ENCODE assay signal across 32 mouse cellular contexts in the genomic region with DNA sequence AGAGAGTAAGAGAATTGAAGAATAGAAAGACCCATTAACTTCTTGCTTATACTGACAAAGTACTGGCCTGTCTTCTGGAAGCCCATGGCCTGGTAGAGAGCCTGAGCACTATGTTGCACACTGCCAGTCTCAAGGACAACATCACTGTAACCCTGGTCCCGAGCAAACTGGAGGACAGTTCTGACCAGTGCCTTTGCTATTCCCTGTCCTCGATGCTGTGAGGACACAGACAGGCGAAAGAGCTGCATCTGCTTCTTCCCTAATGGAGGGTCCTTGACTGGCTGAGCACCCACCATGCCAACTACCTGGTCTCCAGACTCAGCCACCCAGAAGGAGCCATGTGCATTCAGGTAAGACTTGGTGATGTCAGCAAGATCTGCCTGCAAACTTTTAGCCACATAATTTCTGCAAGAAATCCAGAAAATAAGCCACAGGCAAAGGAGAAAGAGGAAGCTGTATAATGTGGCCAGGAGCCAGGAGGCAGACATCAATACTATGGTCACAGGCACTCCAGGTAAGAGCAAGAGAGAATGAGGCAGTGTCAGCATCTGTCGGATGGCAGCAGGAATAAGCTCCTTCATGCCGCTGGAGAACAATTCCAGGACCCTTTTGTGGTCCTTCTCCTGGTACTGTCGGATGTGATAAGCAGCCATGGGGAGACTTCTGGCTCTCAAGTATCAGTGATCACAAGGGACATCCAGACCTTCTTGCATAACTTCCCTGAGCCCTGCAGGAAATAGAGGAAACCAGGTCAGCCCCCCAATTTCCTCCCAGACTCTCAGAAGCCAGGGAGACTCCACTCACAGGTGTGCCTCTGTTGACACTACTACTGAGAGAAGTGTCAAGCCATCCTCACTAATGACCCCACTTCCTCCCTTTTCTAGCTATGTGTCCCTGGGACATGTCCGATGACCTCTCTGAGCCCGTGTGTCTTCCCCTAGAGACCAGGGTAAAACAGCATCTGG. TPM values are rescaled to one million over a fixed set of nuclear protein-coding genes. Genes with fewer than 3 reads are reported as not detected.
DNase-seq lines count a peak whose midpoint lies in the region; ATAC-seq lines count a peak whose summit lies in the region.
"Had no signal": no experiment of that assay in that cellular context is flagged by ENCODE, and none has a peak within 500 bp of the region (broad histone marks: within the 10 kb centered on the region; RNA-seq: fewer than 3 reads in every experiment).

No protein-coding gene starts in this region.

- peak; percentile 26 for DNase-seq in kidney, adult 18-20 months
- DNase-seq in kidney, adult 8-10 months = peak; percentile 30 to 32
- DNase-seq in kidney, postnatal 25 days = peak; percentile 25 to 57
- DNase-seq in urinary bladder, postnatal 4 days (ENCODE audit: low spot score in 2 of 2) = no peak
- DNase-seq in ovary, postnatal 14 days (ENCODE audit: low spot score) = no peak
- DNase-seq: B cell, adult 2 months; cerebellum, adult 11-12 months; cerebellum, postnatal 10 days; layer of hippocampus, postnatal 36 days; liver, embryonic 13.5 days; lung, embryonic 14.5 days; retina, postnatal 1 day; thymus, adult 2 months; thymus, postnatal 4 days had no signal

- no peaks in the 10 kb centered on the region for H3K9me3 ChIP-seq in kidney, embryonic 14.5 days (ENCODE audit: control insufficient read depth, low read length)
- H3K9me3 ChIP-seq: embryonic facial prominence, embryonic 12.5 days; G1E; heart, embryonic 10.5 days; limb, embryonic 13.5 days; liver, embryonic 13.5 days; midbrain, embryonic 13.5 days; stomach, embryonic 15.5 days had no signal

- H3K4me3 ChIP-seq in kidney, embryonic 14.5 days (ENCODE audit: low read length) = no peak overlapping the region
- H3K4me3 ChIP-seq: embryonic facial prominence, embryonic 12.5 days; heart, embryonic 10.5 days; limb, embryonic 13.5 days; liver, embryonic 13.5 days; midbrain, embryonic 13.5 days; stomach, embryonic 15.5 days had no signal

- no peaks in the 10 kb centered on the region for H3K36me3 ChIP-seq in kidney, embryonic 14.5 days (ENCODE audit: control insufficient read depth, insufficient read depth, low read length)
- H3K36me3 ChIP-seq: embryonic facial prominence, embryonic 12.5 days; G1E; heart, embryonic 10.5 days; limb, embryonic 13.5 days; liver, embryonic 13.5 days; midbrain, embryonic 13.5 days; stomach, embryonic 15.5 days had no signal

- no peak; the same call in 1 of the 2 replicates for ATAC-seq in kidney, embryonic 14.5 days (ENCODE audit: low FRiP score, low TSS enrichment)
- ATAC-seq in common myeloid progenitor, adult 5-6 weeks (replicated peaks; ENCODE audit: low read depth, poor library complexity, severe bottlenecking) = peak; percentile 39; the same call in 1 of the 2 replicates
- ATAC-seq: intestine, postnatal 0 days; midbrain, embryonic 13.5 days had no signal

- WGBS in kidney, embryonic 14.5 days = 59% methylated on average over 8 of the region's 8 CpGs

- no peak overlapping the region for H3K9ac ChIP-seq in kidney, embryonic 14.5 days (ENCODE audit: low read depth, low read length)
- H3K9ac ChIP-seq: embryonic facial prominence, embryonic 12.5 days; limb, embryonic 13.5 days; liver, embryonic 13.5 days; lung, embryonic 14.5 days; midbrain, embryonic 13.5 days; stomach, embryonic 15.5 days had no signal

- H3K4me1 ChIP-seq in kidney, embryonic 14.5 days (ENCODE audit: control insufficient read depth, insufficient read depth, low read length) = no peaks in the 10 kb centered on the region
- H3K4me1 ChIP-seq: embryonic facial prominence, embryonic 12.5 days; heart, embryonic 10.5 days; limb, embryonic 13.5 days; liver, embryonic 13.5 days; midbrain, embryonic 13.5 days; stomach, embryonic 15.5 days had no signal

- H3K27ac ChIP-seq in kidney, embryonic 14.5 days (ENCODE audit: low read depth, low read length) = no peak overlapping the region
- H3K27ac ChIP-seq: embryonic facial prominence, embryonic 12.5 days; heart, embryonic 10.5 days; limb, embryonic 13.5 days; liver, embryonic 13.5 days; midbrain, embryonic 13.5 days; stomach, embryonic 15.5 days had no signal

- no peaks in the 10 kb centered on the region for H3K27me3 ChIP-seq in kidney, embryonic 14.5 days (ENCODE audit: control insufficient read depth, insufficient read depth, low read length)
- H3K27me3 ChIP-seq: embryonic facial prominence, embryonic 12.5 days; limb, embryonic 13.5 days; liver, embryonic 13.5 days; midbrain, embryonic 13.5 days; stomach, embryonic 15.5 days had no signal

- H3K4me2 ChIP-seq in kidney, embryonic 14.5 days (replicated peaks; ENCODE audit: low read depth, low read length) = no peak overlapping the region
- H3K4me2 ChIP-seq: embryonic facial prominence, embryonic 12.5 days; limb, embryonic 13.5 days; liver, embryonic 13.5 days; lung, embryonic 14.5 days; midbrain, embryonic 13.5 days; stomach, embryonic 15.5 days had no signal

RNA-seq across cellular contexts. Expression of a gene that starts 0.9 kb away (rescaled TPM):
- polyA plus RNA-seq in kidney, embryonic 14.5 days (2014; fragmentation: Nextera tagmentation; extraction: Ambion mirVana) = 0.23 and 0.89 TPM in 2 replicates
- not detected in 2 replicates for total RNA-seq in common myeloid progenitor, adult 5-6 weeks (2017)
- total RNA-seq: CH12.LX; megakaryocyte, adult 5-6 weeks; monocyte, adult 5-6 weeks had no signal
- polyA plus RNA-seq: embryonic facial prominence, embryonic 12.5 days; forebrain, embryonic 11.5 days; G1E; heart, embryonic 10.5 days; heart, postnatal 0 days; limb, embryonic 13.5 days; liver, embryonic 13.5 days; lung, embryonic 14.5 days; midbrain, embryonic 13.5 days; neural tube, embryonic 11.5 days had no signal

RNA-seq across cellular contexts. Expression of a gene that starts 36.1 kb away (rescaled TPM):
- 0.29 and 0.64 TPM in 2 replicates for polyA plus RNA-seq in kidney, embryonic 14.5 days (2014; fragmentation: Nextera tagmentation; extraction: Ambion mirVana)
- not detected in 2 replicates for total RNA-seq in common myeloid progenitor, adult 5-6 weeks (2017)
- total RNA-seq: CH12.LX; G1E; gastrocnemius, adult 18-20 months; gastrocnemius, postnatal 4 days; megakaryocyte, adult 5-6 weeks; monocyte, adult 5-6 weeks had no signal
- polyA plus RNA-seq: embryonic facial prominence, embryonic 12.5 days; forebrain, embryonic 11.5 days; G1E; heart, embryonic 10.5 days; heart, postnatal 0 days; limb, embryonic 13.5 days; liver, embryonic 13.5 days; lung, embryonic 14.5 days; midbrain, embryonic 13.5 days; neural tube, embryonic 11.5 days had no signal

RNA-seq across cellular contexts. Expression of a gene that starts 36.7 kb away (rescaled TPM):
- polyA plus RNA-seq in kidney, embryonic 14.5 days (2014; fragmentation: Nextera tagmentation; extraction: Ambion mirVana) = 2.7 and 5.8 TPM in 2 replicates
- total RNA-seq in common myeloid progenitor, adult 5-6 weeks (2017) = 1.6 TPM in 2 replicates

RNA-seq across cellular contexts. Expression of a gene that starts 43.7 kb away (rescaled TPM):
- 34.2 and 39.9 TPM in 2 replicates for polyA plus RNA-seq in kidney, embryonic 14.5 days (2014; fragmentation: Nextera tagmentation; extraction: Ambion mirVana)
- total RNA-seq in common myeloid progenitor, adult 5-6 weeks (2017) = 54.6 and 74.5 TPM in 2 replicates

RNA-seq across cellular contexts. Expression of a gene that starts 47.2 kb away (rescaled TPM):
- not detected in 2 replicates for polyA plus RNA-seq in kidney, embryonic 14.5 days (2014; fragmentation: Nextera tagmentation; extraction: Ambion mirVana)
- total RNA-seq in common myeloid progenitor, adult 5-6 weeks (2017) = not detected in 2 replicates
- total RNA-seq: CH12.LX; G1E; gastrocnemius, adult 18-20 months; gastrocnemius, postnatal 4 days; megakaryocyte, adult 5-6 weeks; monocyte, adult 5-6 weeks had no signal
- polyA plus RNA-seq: embryonic facial prominence, embryonic 12.5 days; forebrain, embryonic 11.5 days; G1E; heart, embryonic 10.5 days; heart, postnatal 0 days; hindbrain, embryonic 11.5 days; limb, embryonic 13.5 days; liver, embryonic 13.5 days; lung, embryonic 14.5 days; neural tube, embryonic 11.5 days; stomach, embryonic 15.5 days had no signal

Comparison
In these comparisons a context has a peak if more than half of its experiments do, and no peak if none do; other contexts are left out.
1. DNase-seq: peak in kidney, adult 18-20 months (single experiment), kidney, adult 8-10 months (2 of 2) and kidney, postnatal 25 days (2 of 2); none in urinary bladder, postnatal 4 days (0 of 2) and ovary, postnatal 14 days (single experiment).